Mouse (Mus musculus) kidney, postnatal 0 days (tissue): ENCODE data around the gene Prelid3b. TPM values are rescaled to one million over a fixed set of nuclear protein-coding genes. Genes with fewer than 3 reads are reported as not detected.

Source experiments
- ATAC-seq: fragments of 200-750 bp; cut with Nextera tagmentation; replicated peaks from 2 replicates; pipeline ENCODE4 v1.8.0; 2017; ENCODE audit warnings: low read depth, moderate number of reproducible peaks, moderate TSS enrichment, moderate library complexity; ENCODE audit not compliant: low FRiP score
- DNase-seq: peaks from one replicate; pipeline ENCODE4 v3.0.0-alpha.2; 2016; ENCODE audit warnings: low spot score
- H3K27ac ChIP-seq: fragments of 300-500 bp; sonication (generic); 2 replicates; pipeline ENCODE4 v1.5.1; 2014; ENCODE audit warnings: mild to moderate bottlenecking
- H3K27me3 ChIP-seq: fragments of 300-500 bp; sonication (generic); 2 replicates; pipeline ENCODE4 v1.6.1; 2014; ENCODE audit warnings: low read length, mixed read lengths; ENCODE audit not compliant: insufficient read depth
- H3K36me3 ChIP-seq: fragments of 300-500 bp; sonication (generic); 2 replicates; pipeline ENCODE4 v1.6.1; 2014; ENCODE audit warnings: low read length, mixed read lengths; ENCODE audit not compliant: insufficient read depth
- H3K4me1 ChIP-seq: fragments of 300-500 bp; sonication (generic); replicated peaks from 2 replicates; pipeline ENCODE4 v1.6.1; 2014; ENCODE audit warnings: antibody characterized with exemption, low read length, mixed read lengths; ENCODE audit not compliant: insufficient read depth
- H3K4me2 ChIP-seq: fragments of 300-500 bp; sonication (generic); 2 replicates; pipeline ENCODE4 v1.6.1; 2014; ENCODE audit warnings: mild to moderate bottlenecking, low read length, moderate library complexity, mixed read lengths
- H3K4me3 ChIP-seq: fragments of 300-500 bp; sonication (generic); replicated peaks from 2 replicates; pipeline ENCODE4 v1.5.1; 2014; ENCODE audit warnings: low read depth, low read length
- H3K9ac ChIP-seq: fragments of 300-500 bp; sonication (generic); 2 replicates; pipeline ENCODE4 v1.6.1; 2014; ENCODE audit warnings: low read depth, low read length
- H3K9me3 ChIP-seq: fragments of 300-500 bp; sonication (generic); replicated peaks from 2 replicates; pipeline ENCODE4 v1.6.1; 2016; ENCODE audit warnings: low read length, inconsistent platforms, mixed read lengths
- CTCF ChIP-seq: IDR thresholded peaks from 2 replicates; pipeline ENCODE4 v1.5.1; 2016; ENCODE audit warnings: antibody characterized with exemption, low read depth, mild to moderate bottlenecking, moderate library complexity
- WGBS: fragments of 180-500 bp; shearing (Covaris S2); extraction: QIAGEN DNeasy Blood & Tissue Kit; methylation state at CpG from one replicate; pipeline ENCODE4 v1.1.7; 2014; 5-methylcytosine and 5-hydroxymethylcytosine counted together
- polyA plus RNA-seq: library from polyadenylated mRNA; unstranded; fragments of >200 nt; fragmentation: Nextera tagmentation; extraction: Ambion mirVana; gene quantifications from 2 replicates; pipeline ENCODE4 v1.2.1, GENCODE M21; 2015

The Prelid3b gene
- polyA plus RNA-seq, 1 experiment from 2014 or later: 98.9 TPM

DNA sequence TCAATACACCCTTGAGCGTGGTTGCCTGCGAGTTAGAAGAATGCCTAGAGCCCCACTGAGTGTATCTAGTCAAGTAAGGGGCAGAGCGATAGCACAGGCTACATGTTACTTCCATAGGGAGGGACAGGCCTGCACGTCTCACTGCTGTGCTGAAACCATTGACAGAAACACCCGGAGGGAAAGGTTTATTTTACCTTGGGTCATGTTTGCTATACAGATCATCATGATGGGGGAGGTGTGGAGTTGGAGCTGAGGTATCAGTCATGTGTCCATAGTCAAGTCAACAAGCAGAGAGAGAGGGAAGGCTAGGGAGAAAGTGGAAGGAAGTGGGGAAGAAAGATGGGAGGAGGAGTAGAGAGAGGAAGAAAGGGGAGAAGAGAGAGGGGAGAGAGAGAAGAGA, 14.1 kb upstream of the Prelid3b start:
- 76% methylated on average over 5 of the region's 5 CpGs for WGBS
- Histone ChIP-seq H3K4me2 (no peak overlapping the region), H3K27ac (no peak overlapping the region), H3K27me3 (no peaks in the 10 kb centered on the region), H3K4me3 (no peak overlapping the region), H3K9me3 (no peaks in the 10 kb centered on the region), H3K4me1 (no peaks in the 10 kb centered on the region), H3K9ac (no peak overlapping the region), H3K36me3 (no peaks in the 10 kb centered on the region)
- no peak for ATAC-seq
- no peak for TF ChIP-seq CTCF
- DNase-seq: no peak

DNA sequence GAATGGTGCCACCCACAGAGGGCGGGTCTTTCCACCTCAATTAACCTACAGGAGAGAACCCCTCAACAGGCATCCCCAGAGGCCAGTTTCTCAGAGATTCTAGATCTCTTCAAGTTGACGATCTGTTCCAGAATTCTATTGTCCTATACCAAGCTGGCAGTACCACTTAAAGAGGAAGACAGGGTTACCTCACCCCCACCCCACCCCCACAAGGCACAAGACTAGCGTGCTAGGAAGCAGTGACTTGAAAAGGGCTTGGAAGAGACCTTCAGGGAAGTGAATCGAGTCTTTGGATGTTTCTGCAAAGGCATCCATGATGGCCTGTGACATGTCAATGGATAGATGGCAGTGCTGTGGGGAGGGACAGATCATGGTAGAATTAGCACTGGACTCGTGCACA, 5.9 kb upstream of the Prelid3b start:
- 68% methylated on average over 5 of the region's 5 CpGs for WGBS
- no peak for TF ChIP-seq CTCF
- Histone ChIP-seq H3K4me3 (no peak overlapping the region), H3K9ac (no peak overlapping the region), H3K27ac (no peak overlapping the region), H3K36me3 (no peaks in the 10 kb centered on the region), H3K9me3 (no peaks in the 10 kb centered on the region), H3K4me2 (no peak overlapping the region), H3K4me1 (no peaks in the 10 kb centered on the region), H3K27me3 (no peaks in the 10 kb centered on the region)
- no peak for ATAC-seq
- DNase-seq: no peak

- ATAC-seq (no peak), DNase-seq (no peak)
Measured at GRCm38 (mm10) chr2:174477543-174478319, 4.8 kb upstream of the Prelid3b start.

GRCm38 (mm10) chr2:174473550-174473927, 658 bp upstream of the Prelid3b start:
- TF ChIP-seq CTCF: no peak
- DNase-seq: no peak
- Histone ChIP-seq H3K4me3 (peak overlapping the region; percentile 31), H3K27ac (peak overlapping the region; percentile 36; the same call in 1 of the 2 replicates), H3K9me3 (no peaks in the 10 kb centered on the region), H3K9ac (0 out of 2 replicates have a peak overlapping the region, but pooled peaks have one; percentile 43), H3K4me2 (peak overlapping the region; percentile 64), H3K36me3 (peaks cover 3% of the 10 kb centered on the region; the same call in 1 of the 2 replicates), H3K4me1 (peaks cover 4% of the 10 kb centered on the region; the same call in 1 of the 2 replicates), H3K27me3 (no peaks in the 10 kb centered on the region)
- WGBS: 77% methylated on average over 5 of the region's 5 CpGs
- ATAC-seq: no peak

More at GRCm38 (mm10) chr2:174477543-174478319, 4.8 kb upstream of the Prelid3b start:
- Histone ChIP-seq H3K4me1 (no peaks in the 10 kb centered on the region; the same call in 1 of the 2 replicates), H3K27ac (no peak overlapping the region), H3K36me3 (no peaks in the 10 kb centered on the region), H3K9me3 (no peaks in the 10 kb centered on the region), H3K4me2 (no peak overlapping the region), H3K27me3 (no peaks in the 10 kb centered on the region), H3K9ac (no peak overlapping the region), H3K4me3 (no peak overlapping the region)
- WGBS: 63% methylated on average over 3 of the region's 3 CpGs
- no peak for TF ChIP-seq CTCF

GRCm38 (mm10) chr2:174472407-174472806, 474 bp downstream of the Prelid3b start:
- TF ChIP-seq CTCF: no peak
- H3K4me2 ChIP-seq: peak overlapping the region; percentile 76
- H3K27ac ChIP-seq: peak overlapping the region; percentile 86
- DNase-seq (no peak), ATAC-seq (peak; percentile 43)
- peak overlapping the region; percentile 83 for H3K9ac ChIP-seq
- H3K4me3 ChIP-seq: peak overlapping the region; percentile 65
- no peaks in the 10 kb centered on the region for H3K27me3 ChIP-seq
- H3K4me1 ChIP-seq: peaks cover 4% of the 10 kb centered on the region; the same call in 1 of the 2 replicates
- 6% methylated on average over 30 of the region's 30 CpGs for WGBS
- peaks cover 4% of the 10 kb centered on the region; the same call in 1 of the 2 replicates for H3K36me3 ChIP-seq
- H3K9me3 ChIP-seq: no peaks in the 10 kb centered on the region

GRCm38 (mm10) chr2:174470786-174471405, 2.0 kb downstream of the Prelid3b start:
- peaks cover 4% of the 10 kb centered on the region; the same call in 1 of the 2 replicates for H3K4me1 ChIP-seq
- no peaks in the 10 kb centered on the region for H3K27me3 ChIP-seq
- H3K4me2 ChIP-seq: no peak overlapping the region
- no peak overlapping the region for H3K27ac ChIP-seq
- ATAC-seq (no peak), DNase-seq (no peak)
- H3K9me3 ChIP-seq: no peaks in the 10 kb centered on the region
- no peak overlapping the region for H3K9ac ChIP-seq
- H3K4me3 ChIP-seq: no peak overlapping the region
- no peak for TF ChIP-seq CTCF
- H3K36me3 ChIP-seq: peaks cover 13% of the 10 kb centered on the region
- 95% methylated on average over 7 of the region's 7 CpGs for WGBS
